ENCODE assay signal across 11 mouse cellular contexts in genomic region chr1:193705205-193705604, GRCm38 (mm10).
DNase-seq lines count a peak whose midpoint lies in the region.
"Had no signal": no experiment of that assay in that cellular context is flagged by ENCODE, and none has a peak within 500 bp of the region (broad histone marks: within the 10 kb centered on the region; RNA-seq: fewer than 3 reads in every experiment).

No protein-coding gene starts in this region.

- DNase-seq in adrenal gland, adult (ENCODE audit: inconsistent age in 2 of 2, low spot score in 1 of 2): peak; percentile 73 to 88
- DNase-seq in adrenal gland, postnatal 4 days (ENCODE audit: low spot score in 2 of 2): no peak
- peak; percentile 11 for DNase-seq in kidney, postnatal 14 days
- DNase-seq in kidney, postnatal 25 days: no peak
- DNase-seq in NIH3T3 (ENCODE audit: low read depth): peak; percentile 22
- DNase-seq in cerebellum, adult 9-11 months: peak; percentile 14
- DNase-seq in adipocyte (ENCODE audit: low spot score): no peak
- DNase-seq in natural killer cell, adult 2 months (ENCODE audit: low spot score in 2 of 2): no peak
- DNase-seq: gastrocnemius, postnatal 10 days; lung, postnatal 10 days; right cerebral cortex, adult 18-20 months had no signal

Comparison
In these comparisons a context has a peak if more than half of its experiments do, and no peak if none do; other contexts are left out.
1. DNase-seq: peak in adrenal gland, adult (2 of 2), kidney, postnatal 14 days (single experiment), NIH3T3 (single experiment) and cerebellum, adult 9-11 months (single experiment); none in adrenal gland, postnatal 4 days (0 of 2), kidney, postnatal 25 days (0 of 2), adipocyte (single experiment) and natural killer cell, adult 2 months (0 of 2).